Mouse (Mus musculus) cerebellum, adult 11-12 months (tissue): Measurements from ENCODE around the gene Enc1.

Source experiments
- DNase-seq: peaks from one replicate; pipeline ENCODE4 v3.0.0; 2022

Gene Enc1

DNA sequence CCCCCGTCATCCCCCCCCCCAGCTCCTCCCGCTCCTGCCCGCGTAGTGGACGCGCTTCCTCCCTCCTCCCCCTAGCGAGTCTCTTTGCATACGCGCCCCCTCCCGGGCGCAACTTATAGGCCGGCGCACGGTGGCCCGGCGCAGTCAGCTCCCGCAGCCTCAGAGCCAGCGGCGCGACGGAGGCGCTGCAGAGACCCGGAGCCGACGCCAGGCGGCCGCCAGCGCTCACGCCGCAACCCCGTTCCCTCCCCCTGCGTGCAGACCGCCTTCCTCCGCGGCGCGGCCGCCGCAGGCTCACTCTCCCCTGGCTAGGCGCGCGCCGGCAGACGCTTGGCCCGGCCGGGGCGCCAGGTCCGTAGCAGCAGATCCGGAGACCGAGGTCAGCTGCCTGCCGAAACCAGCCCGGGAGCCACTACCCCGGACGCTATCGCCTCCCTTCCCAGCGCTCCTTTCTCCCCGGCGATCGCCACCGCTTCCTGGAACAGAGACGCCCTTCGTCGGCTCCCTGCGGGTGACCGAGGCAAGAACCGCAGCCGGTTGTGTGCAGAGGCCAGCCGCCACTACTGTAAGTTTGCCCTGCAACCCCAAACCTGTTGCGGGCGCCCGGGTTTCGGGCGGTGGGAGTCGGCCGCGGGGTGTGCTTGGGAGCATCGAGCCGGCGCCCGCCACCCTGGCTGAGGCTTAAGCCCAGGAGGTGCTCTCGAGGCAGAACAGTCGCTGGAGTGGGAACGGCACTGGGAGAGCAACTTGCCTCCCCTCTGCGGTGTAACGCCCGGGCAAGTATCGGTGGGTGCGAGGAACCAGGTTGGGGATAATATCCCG, at the start of gene Enc1:
TSS of gene Enc1 (plus strand) at position 141 of the 822 bp plus-strand sequence.
- DNase-seq = peak; percentile 40

DNA sequence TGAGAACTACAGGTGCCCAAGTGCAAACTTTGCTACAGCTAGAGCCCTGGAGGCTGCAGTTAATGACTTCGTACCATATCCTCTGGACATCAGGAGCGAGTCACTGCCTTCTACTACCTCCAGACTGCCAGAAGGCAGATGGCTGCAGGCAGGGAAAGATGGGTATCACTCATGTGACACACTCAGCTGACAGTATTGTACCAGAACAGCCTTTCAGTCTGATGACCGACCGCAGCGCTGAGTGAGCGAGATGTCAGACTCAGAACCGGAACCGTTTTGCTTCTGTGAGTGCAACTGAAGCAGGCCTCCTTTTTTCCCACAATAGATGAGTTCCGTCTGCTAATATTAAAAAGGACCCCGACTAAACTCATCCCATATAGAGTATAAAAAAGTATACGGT, 48.3 kb upstream of the Enc1 start:
- DNase-seq = no peak

DNA sequence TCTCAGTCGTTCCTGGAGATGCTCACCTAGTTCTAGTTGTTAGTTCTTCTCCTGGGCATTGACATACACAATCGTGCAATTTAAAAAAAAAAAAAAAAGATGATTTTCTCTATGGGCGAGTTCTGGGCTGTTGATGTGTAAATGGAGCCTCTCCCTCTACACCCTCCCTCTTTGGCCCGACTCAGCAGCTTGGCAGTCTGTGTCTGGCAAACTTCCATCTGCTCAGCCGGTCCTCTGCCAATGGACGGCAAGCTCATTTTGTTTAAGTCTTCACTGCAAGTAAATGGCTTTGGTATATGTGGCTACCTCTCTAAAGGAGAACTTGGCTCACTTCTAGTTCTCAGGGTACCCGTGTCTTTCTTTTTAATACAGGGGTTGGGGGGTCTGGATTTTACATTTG, 47.5 kb upstream of the Enc1 start:
- peak; percentile 75 for DNase-seq

DNA sequence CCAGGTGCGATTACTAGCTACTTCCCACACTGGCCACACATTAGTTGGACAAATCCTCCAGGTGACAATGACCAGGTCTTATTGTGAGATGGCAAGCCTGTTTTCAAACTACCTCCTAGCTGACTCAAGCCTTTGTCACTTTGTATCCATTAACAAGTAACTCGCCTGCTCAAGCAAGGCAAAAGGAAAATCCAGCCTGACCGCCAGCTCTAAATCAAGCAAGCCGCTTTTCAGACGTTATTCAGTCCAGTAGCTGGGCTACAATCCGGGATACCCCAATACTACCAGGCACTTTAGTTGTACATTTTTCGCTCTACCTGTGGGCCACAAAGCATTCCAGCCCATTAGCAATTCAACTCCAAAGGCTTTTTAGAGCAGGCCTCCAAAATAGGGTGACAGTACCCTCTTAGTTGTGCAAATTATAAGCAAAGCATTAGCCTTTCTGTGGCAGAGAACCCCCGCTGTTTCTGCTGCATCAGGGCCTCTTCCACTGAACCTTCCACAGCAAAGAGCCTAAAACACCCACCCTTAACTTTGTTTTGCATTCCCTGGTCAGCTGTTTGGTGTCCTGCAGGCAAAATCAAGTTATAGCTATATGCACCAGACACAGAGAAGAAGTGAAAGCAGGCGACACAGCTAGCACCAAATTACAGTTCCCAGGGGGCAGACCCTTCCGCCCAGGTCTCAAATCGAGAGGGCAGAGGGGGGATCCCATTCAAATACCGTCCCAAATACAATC, 44.5 kb upstream of the Enc1 start:
- no peak for DNase-seq

DNA sequence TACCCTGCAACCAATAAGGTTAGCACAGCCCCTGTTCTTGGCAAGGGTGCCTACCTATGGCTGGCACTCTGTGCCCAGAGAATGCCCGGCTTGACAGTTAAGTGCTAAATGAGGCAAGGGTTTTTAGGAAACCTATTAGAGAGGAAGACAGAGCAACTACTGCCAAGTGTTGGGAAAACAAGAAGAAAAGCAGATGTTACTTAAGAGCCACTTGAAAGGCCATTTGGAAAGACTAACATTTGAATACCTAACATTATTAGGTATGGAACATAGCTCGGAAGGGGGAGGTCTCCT, 44.0 kb upstream of the Enc1 start:
- DNase-seq = no peak

DNA sequence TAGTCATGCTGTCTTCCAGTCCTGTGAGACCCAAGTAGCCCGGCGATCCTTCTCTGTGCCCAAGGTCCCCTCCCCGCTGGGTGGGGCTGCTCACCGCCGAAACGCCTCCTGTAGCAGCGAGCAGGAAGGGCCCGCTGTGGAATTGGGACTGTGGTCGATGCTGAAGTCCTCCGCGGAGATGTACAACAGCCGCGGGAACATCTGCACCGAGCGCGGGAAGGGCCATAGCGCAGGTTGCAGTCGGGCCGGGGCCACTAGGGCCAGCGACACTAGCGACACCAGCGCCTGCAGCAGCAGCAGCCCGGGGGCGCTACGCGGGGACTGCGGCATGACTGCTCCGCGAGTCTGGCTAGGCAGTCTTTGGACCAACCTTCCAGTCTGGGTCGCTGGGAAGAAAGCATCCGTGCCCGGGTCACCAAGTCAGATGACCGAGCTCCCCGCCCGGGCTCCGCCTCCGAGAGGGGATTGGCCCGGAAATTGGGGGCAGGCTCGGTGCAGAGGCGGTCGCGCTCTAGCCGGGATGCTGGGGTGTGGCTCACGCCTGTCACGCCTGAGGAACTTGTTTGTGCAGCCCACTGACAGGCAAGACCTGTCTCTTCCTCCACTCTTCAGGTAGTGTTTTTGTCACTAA, 42.9 kb upstream of the Enc1 start, which contains the start of gene Hexb:
TSS of gene Hexb (minus strand) at position 426 of the 631 bp plus-strand sequence.
- DNase-seq = peak; percentile 86

DNA sequence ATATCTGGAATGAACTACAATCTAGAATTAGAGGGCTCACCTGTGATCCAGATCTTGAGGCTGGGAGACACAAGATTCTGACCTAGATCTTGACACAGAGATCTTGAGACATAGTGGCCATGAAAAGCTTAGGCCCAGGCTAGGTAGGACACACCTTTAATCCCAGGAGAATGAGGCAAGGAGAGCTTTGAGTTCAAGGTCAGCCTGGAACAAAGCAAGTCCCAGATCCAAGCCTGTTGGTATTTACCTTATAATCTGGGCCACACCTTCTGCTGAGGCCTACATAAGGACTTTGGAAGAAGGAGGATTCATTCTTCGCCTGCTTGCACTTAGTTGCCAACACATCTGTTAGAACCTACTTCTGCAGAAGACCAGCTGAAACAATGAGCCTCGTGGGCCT, 41.8 kb upstream of the Enc1 start:
- DNase-seq = no peak

DNA sequence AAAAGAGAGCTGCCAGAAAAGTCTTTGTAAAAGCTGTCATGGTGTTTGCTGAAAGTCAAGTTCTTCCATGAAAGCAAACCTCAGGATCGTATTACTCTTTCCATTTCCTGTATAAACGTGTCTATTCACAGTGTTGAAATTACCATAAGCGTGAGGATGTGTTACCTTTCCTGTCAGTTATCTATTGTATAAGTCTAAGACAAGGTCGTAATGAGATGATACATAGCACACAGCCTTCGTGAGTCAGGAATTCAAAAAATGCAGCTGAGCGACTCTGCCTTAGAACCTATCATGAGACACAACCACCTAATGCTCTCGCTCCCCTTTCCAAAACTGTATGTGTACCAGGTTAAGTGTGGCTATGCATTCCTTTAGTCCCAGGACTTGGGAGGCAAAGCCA, 39.8 kb upstream of the Enc1 start:
- DNase-seq = no peak

DNA sequence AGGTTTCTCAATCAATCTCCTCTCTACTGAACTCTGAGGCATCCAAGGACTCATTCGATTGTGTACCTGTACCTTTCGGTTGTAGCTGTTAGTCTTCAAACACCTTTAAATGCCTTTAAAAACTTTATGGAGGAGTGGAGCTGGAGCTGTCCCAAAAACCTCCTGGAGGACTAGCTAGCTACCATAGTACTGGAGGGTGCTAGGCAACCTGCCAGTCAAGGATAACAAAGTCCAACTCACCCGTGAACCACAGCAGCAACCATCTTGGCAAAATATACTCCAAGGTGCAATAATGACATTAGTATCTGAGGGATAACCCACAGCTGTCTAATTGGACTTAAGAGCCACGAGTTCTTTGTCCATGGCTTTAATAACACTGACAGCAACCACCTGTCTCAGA, 39.0 kb upstream of the Enc1 start:
- DNase-seq = no peak

DNA sequence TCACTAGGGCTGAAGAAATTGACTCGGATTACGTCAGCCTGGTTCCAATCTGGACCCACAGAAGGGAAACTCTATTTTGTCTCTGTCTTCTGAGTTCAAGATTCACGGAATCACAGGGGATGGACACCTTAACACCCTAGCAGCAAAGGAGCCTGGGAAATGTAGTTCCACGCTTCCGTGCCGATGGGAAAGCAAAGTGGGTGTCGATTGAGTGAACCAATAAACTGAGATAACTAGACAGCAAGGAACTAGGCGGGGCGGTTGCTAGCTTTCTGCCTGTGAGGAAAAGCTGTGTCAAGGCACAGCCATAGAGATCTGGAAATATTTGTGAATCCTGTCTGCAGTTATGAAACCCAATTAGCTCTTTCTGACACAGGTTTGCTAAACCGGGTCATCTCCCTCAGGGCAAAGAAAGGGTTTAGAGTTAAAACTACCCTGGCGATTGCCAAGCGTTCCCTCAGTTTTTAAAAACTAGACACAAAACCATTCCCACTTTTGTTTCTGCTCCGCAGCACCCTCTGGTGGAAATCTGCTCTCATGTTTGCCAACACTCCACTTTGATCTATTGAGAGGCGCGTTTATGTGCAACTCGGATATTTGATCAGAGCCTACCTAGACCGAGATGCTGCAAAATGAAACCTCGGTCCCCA, 35.7 kb upstream of the Enc1 start:
- peak; percentile 76 for DNase-seq

DNA sequence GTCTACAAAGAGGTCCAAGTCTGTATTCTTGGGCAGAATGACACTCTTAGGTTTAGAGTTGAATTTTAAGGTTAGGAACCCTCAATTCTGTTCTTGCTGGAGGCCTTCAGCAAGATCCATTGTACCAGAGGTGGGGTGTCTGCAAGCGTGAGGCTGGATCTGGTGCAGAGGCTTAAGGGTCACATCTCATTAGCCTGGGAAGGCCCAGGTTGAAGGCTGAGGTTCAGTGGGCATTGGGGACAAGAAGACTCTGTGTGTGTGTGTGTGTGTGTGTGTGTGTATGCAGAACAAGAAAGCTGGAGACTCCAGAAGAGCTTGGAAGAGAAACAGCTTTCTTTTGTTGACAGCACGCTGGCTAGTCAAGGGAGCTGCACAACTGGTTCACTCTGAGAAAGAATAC, 34.9 kb upstream of the Enc1 start:
- DNase-seq = no peak

DNA sequence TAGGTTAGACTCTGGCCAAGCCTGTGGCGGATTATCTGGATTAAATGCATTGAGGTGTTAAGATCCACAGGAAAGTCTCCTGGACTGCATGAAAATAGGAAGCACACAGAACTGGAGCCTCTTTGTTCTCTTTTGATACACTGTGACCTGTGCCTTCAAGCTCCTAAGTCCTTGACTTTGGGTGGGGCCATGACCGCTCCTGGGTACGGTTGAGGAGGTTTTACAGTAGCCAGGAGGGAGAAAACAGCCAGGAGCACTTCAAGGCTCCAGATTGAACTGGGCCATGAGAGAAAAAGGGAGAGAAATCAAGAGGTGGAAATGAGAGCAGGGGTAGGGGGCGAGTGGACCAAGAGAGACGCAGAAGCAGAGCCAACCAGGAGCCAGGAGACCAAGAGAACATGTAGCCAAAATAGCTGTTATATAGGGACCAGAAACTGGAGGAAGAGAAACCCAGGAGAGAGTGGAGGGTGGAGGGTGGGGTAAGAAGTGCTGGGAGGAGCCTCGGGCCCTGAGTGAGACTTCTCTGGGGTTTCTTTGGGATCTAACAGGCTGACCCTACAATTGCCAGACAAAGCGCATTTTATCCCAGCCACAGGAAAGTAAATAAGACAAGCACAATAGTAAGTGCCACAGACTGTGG, 33.3 kb upstream of the Enc1 start:
- no peak for DNase-seq

DNA sequence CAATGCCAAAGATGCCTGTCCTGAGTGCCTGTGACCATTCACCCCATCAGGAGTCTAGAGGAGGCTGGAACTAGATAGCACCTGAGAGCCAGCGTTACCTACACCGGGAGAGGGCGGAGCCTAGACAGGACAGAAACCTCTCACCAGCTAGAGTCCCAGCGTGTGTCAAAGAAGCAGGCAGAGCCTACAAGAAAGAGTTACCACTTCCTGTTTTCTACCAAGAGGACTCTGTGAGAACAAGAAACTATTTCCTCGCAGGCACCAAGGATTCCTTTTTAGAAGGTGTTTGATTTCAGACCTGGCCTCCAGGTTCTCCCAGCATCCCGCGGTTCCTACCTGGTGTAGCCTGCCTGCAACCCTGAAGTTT, 32.8 kb upstream of the Enc1 start:
- DNase-seq = no peak

DNA sequence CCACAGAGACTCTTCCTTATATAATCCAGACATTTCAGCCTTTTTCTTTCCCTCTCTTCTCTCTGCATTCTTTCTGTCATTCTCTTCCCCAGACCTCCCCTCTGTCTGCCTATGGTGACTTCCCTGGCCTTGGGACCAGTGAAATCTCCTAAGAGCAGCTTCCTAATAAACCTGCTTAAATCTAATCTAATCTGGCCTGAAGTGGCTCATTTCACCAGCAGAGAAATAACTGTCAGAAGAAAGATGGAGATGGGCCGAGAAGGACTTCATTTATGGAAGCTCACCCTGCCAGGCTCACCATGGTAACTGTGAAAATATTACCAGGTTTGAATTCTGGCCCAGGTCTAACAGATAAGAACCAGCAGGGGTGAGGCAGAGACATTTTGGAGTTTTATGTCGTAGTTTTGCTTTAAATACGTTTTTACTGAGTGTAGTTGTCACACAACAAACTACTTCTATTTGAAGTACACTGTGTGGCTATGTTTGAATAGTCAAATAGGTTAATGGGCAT, 32.4 kb upstream of the Enc1 start:
- DNase-seq = no peak

DNA sequence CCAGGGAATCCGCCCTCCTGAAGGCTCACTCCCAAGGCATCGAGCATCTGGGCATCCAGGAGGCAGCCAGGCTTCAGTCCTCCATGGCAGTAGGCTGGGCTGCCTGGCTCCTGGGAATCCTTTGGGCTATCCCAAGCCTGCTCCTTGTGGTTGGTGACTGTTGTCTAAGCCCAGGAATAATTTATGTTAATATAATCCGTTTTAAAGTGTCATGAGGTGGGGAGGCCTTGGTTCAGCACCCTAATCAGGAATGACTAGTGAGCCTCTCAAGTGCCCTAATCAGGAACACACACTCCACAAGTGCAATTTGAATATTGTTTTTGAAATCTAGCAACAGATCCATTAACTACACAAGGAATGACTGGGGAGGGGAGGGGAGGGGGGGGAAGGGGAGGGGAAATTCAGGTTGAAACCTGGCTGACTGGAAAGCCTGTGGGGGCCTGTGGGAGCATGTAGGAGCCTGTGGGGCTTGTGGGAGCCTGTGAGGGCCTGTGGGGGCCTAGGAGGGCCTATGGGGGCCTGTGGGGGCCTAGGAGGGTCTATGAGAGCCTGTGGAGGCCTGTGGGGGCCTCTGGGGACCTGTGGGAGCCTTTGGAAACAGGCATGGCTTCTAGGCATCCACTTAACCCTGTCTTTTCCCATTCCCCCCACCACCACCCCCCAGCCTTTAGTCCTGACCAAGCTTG, 26.2 kb upstream of the Enc1 start:
- DNase-seq = no peak

DNA sequence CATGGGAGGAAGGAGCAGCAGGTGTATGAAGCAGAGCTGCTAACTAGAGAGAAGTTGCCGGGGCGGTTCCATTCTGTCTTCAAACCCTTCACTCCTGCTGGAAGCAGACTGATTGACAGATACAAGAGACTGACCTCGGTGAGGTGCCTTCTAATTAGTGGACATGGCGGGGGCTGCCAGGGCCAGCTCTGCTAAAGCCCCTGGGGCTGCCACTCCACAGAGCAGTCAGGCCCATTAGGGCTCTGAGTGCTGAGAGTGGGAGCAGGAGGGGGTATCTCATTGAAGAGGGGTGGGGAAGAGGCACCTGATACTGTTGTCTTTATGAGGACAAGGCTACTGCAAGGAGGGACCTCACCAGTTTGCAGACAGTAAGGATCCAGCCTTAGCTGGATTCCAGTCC, 25.3 kb upstream of the Enc1 start:
- no peak for DNase-seq

DNA sequence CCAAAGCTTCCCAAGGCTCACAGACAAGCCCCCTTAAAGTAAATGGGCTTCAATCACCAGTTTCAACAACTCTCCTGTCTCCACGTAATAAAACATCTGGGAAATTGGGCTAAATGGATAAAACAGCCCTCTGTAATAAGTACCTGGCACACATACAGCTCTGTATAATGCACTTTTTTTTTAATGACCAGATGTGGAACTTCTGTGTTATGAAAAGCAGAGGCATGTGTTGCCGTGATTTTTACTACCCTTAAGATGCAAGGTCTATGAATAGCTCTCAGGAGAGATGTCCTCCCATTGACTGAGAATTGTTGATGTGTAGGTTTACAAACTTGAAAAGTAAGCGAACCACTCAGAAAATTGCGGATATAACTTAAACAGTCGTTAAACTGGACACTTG, 24.7 kb upstream of the Enc1 start:
- no peak for DNase-seq

DNA sequence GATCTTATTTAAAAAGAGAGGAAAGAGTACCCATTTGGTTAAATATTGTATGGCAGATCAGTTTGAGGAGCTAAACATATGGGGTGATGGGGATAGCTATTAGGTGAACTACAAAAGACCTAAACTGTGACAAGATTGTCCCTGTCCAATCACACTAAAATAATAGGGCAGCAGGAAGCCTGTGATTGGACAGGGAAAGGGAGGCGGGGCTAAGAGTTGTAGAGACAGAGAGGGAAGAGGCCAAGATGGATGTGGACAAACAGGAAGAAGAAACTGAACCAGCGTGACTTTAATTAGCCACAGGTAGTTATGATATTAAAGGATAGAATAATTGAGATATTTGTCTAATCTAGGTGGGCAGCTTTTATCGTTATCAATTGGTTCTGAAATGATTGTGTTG, 20.9 kb upstream of the Enc1 start:
- DNase-seq = no peak

DNA sequence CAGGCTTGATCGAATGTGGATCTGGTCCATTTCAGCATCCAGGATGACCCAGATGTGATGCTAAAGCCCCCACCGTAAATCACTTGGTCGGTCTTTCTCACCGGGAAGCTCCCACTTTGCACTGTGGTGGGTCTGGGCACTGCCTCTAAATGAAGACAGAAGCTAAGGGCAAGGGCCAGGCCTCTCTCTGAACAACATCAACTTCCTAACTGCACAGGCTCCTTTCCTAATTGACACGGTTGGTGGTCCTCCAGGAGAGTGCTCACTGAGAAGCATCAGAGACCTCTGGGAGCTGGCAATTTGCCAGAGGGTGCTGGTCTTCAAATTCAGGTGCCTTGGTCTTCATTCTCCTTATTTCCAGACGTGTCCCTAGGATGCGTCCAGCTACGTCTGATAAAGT, 17.0 kb upstream of the Enc1 start:
- no peak for DNase-seq

DNA sequence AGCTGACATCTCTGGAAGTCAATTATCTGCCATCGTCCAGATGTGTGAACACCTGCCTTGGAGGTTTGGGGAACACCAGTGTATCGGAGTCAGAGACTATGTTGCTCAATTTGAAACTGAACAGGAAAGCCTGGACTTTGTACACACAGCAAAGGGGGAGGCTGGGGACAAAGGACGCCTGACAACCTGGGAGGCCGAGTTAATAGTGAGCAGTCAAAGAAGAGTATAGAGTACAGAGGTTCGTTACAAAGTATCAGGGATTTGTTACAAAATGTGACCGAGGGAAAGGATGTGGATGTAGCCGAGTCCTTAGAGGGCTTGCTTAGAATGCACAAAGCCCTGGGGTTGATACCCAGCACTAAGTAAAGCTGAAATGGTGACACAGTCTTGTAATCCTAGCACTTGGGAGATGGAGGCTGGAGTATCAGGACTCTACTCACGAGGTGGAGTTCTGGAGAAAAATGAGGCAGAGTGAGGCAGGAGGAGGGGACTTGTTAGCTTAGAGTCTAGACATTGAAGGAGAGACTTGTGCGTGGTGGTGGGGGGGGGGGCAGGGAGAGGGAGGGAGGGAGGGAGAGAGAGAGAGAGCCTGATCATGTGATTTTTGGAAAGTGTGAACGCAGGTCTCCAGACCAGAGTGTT, 16.4 kb upstream of the Enc1 start:
- no peak for DNase-seq

DNA sequence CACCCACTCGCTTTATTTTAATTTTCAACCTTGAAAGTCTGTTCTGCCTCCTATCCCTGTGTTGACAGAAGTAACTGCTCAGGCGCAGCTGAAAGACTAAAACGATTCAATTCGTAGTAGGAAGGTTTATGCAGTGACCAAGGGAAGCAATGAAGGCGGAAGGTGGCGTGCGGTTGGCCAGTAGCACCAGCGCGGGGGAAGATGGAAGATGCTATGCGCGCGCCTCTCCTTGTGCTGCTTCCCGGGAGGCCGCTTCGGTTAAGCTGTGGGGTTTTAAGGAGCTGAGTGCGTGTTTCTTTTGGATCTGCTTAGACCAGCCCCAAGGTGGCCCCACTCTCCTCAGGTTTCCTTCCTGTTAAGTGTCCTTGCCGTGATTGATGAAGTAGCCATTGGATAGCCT, 15.8 kb upstream of the Enc1 start:
- DNase-seq = no peak

DNA sequence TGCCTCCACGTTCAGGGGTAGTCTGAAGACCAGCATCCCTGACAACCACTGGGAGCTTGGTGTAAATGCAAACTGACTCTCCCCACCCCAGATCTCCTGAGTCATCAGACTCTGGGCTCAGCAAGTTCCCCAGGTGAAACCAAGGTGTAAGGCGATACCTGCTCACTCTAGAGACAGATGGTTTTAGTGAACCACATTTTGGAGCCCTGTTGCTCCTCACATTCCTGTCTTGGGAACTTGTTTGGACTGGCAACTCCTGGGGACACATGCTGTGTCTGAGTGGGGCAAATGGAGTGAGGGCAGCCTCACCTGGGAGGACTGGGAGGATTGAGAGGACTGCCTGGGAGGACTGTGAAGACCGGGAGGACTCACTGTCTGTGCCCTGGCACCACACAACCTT, 13.1 kb upstream of the Enc1 start:
- DNase-seq = no peak
